Mouse (Mus musculus): ENCODE measurements at regions not wholly inside any gene's neighbourhood (a gene's known extent, or its start where the extent isn't known, plus 50 kb on each side); places are given as distances from the start of the nearest gene placed in this dataset.

DNA sequence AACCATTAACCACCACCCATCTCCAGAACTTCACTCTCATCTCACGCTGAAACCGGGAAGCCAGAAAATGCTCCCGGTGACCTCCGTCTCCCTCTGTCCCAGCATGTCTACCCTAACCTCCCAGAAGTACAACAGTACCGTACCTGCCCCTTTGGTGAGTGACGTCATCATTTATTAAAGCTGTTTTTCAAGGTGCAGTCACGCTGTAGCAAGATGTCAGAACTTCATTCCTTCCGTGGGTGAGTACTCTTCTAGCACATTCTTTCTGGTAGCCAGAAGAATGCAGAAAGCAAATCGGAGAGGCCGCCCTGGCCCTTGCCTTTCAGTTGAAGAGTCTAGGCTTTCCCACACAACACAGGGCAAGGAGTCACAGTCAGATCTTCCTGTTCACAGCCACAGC is 215.1 kb upstream of the Arid1b start:
- Histone ChIP-seq H3K27ac (ENCODE audit: low read depth, low read length) (no peak overlapping the region), H3K27me3 (replicated peaks; ENCODE audit: control insufficient read depth, insufficient read depth, low read length) (no peaks in the 10 kb centered on the region), H3K4me3 (ENCODE audit: low read depth, low read length) (no peak overlapping the region), H3K4me2 (replicated peaks; ENCODE audit: low read depth) (no peak overlapping the region), H3K4me1 (replicated peaks; ENCODE audit: control insufficient read depth, insufficient read depth, low read length) (no peaks in the 10 kb centered on the region), H3K36me3 (ENCODE audit: control insufficient read depth, insufficient read depth) (no peaks in the 10 kb centered on the region), H3K9ac (ENCODE audit: low read depth, low read length) (no peak overlapping the region), H3K9me3 (ENCODE audit: control insufficient read depth) (no peaks in the 10 kb centered on the region)
- 90% methylated on average over 10 of the region's 10 CpGs for WGBS
- no peak for ATAC-seq
- TF ChIP-seq CTCF (IDR thresholded peaks at IDR 0.05; ENCODE audit: low read depth): no peak

DNA sequence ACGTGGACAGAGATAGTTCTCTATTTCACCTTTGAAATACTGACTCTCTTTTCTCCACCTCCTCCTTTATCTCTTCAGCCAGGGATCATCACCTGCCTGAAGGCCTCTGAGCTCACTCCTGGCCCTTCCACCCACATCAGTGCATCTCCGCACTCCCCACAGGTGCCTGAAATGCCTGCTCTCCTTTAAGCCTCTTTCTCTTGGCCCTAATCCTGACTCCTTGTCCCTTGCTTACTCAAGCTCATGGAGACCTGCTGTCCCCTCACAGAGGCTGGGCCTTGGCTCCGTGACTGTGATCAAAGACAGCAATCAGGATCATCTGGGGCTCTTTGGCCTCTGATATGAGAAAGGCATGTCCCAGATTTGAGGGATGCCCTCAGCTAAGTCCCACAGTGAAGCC is 212.5 kb upstream of the Arid1b start:
- no peak for TF ChIP-seq CTCF (IDR thresholded peaks at IDR 0.05; ENCODE audit: low read depth)
- H3K36me3 ChIP-seq (ENCODE audit: control insufficient read depth, insufficient read depth): no peaks in the 10 kb centered on the region
- H3K4me2 ChIP-seq (replicated peaks; ENCODE audit: low read depth): no peak overlapping the region
- H3K27ac ChIP-seq (ENCODE audit: low read depth, low read length): no peak overlapping the region
- no peaks in the 10 kb centered on the region for H3K9me3 ChIP-seq (ENCODE audit: control insufficient read depth)
- no peak overlapping the region for H3K9ac ChIP-seq (ENCODE audit: low read depth, low read length)
- WGBS: 74% methylated on average over 3 of the region's 3 CpGs
- H3K27me3 ChIP-seq (replicated peaks; ENCODE audit: control insufficient read depth, insufficient read depth, low read length): no peaks in the 10 kb centered on the region
- no peak overlapping the region for H3K4me3 ChIP-seq (ENCODE audit: low read depth, low read length)
- H3K4me1 ChIP-seq (replicated peaks; ENCODE audit: control insufficient read depth, insufficient read depth, low read length): no peaks in the 10 kb centered on the region
- no peak for ATAC-seq

DNA sequence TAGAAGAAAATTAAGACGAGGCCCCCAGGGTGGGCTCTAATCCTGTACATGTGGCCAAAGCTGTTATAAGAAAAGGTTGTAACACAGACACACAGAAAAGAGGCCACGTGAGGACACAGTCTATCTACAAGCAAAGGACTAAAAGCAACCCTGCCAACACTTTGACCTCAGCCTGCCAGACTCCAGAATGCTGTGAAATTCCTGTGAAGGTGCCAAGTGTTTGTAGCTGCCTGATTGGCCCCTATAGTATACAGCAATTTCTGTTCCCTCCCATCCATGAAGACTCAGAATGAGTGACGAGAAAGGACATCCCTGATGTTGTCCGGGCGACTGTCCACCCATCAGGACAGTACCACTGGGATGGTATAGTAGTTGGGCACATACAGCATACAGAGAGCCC is 209.8 kb upstream of the Arid1b start:
- H3K9me3 ChIP-seq (ENCODE audit: control insufficient read depth): no peaks in the 10 kb centered on the region
- no peak for ATAC-seq

DNA sequence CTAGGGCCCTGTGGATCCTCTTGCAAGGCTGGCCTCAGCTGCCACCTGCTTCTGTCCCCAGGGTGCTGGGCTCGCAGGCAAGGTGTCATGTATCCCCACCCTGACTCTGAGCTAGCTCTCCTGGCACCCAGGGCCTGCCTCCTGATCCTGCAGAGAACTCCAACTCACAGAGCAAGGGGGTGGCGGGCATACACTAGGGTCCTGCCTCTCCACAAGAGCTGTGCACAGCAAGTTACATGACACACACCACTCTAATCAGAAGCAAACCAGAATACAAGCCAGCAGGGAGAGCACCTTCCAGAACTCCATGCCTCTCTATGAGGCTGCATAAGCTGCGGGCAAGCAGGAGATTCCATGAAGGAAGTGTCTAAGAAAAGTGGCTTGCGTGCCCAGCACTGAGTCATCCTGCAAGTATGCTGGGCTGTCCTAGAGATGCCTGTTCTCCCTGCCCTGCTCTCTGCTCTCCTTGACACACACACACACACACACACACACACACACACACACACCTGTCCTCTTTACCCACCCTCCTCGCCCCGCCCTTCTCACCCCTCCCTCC is 208.8 kb upstream of the Arid1b start:
- H3K4me3 ChIP-seq (ENCODE audit: low read depth, low read length): no peak overlapping the region
- H3K36me3 ChIP-seq (ENCODE audit: control insufficient read depth, insufficient read depth): no peaks in the 10 kb centered on the region
- no peaks in the 10 kb centered on the region for H3K27me3 ChIP-seq (replicated peaks; ENCODE audit: control insufficient read depth, insufficient read depth, low read length)
- H3K4me1 ChIP-seq (replicated peaks; ENCODE audit: control insufficient read depth, insufficient read depth, low read length): no peaks in the 10 kb centered on the region
- no peaks in the 10 kb centered on the region for H3K9me3 ChIP-seq (ENCODE audit: control insufficient read depth)
- 31% methylated on average over 6 of the region's 6 CpGs for WGBS
- no peak for TF ChIP-seq CTCF (IDR thresholded peaks at IDR 0.05; ENCODE audit: low read depth)
- H3K4me2 ChIP-seq (replicated peaks; ENCODE audit: low read depth): no peak overlapping the region
- no peak overlapping the region; the same call in 1 of the 2 replicates for H3K27ac ChIP-seq (ENCODE audit: low read depth, low read length)
- H3K9ac ChIP-seq (ENCODE audit: low read depth, low read length): no peak overlapping the region
- ATAC-seq: peak; percentile 80

More for the DNA sequence above, 209.8 kb upstream of the Arid1b start:
- no peak for TF ChIP-seq CTCF (IDR thresholded peaks at IDR 0.05; ENCODE audit: low read depth)
- Histone ChIP-seq H3K4me2 (replicated peaks; ENCODE audit: low read depth) (no peak overlapping the region), H3K27ac (ENCODE audit: low read depth, low read length) (no peak overlapping the region), H3K27me3 (replicated peaks; ENCODE audit: control insufficient read depth, insufficient read depth, low read length) (no peaks in the 10 kb centered on the region), H3K9ac (ENCODE audit: low read depth, low read length) (no peak overlapping the region), H3K4me1 (replicated peaks; ENCODE audit: control insufficient read depth, insufficient read depth, low read length) (no peaks in the 10 kb centered on the region), H3K4me3 (ENCODE audit: low read depth, low read length) (no peak overlapping the region), H3K36me3 (ENCODE audit: control insufficient read depth, insufficient read depth) (no peaks in the 10 kb centered on the region)
- 92% methylated on average over 5 of the region's 5 CpGs for WGBS

DNA sequence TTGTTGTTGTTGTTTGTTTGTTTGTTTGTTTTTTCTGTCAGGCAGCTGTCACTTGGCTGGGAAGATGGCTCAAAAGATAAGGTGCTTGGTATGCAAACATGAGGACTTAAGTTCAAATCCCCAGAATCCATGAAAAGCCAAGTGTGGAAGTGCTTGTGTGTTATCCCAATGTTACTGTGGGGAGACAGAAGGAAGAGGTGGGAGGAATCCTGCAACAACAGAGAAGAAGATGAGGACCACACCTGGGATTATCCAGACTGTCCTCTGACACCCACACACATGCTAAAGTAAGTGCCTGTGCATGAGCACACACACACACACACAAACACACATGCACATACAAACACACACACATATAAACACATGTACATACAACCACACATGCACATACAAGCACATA is 207.6 kb upstream of the Arid1b start:
- H3K4me3 ChIP-seq (ENCODE audit: low read depth, low read length): no peak overlapping the region
- H3K9me3 ChIP-seq (ENCODE audit: control insufficient read depth): no peaks in the 10 kb centered on the region
- no peak overlapping the region for H3K27ac ChIP-seq (ENCODE audit: low read depth, low read length)
- no peaks in the 10 kb centered on the region for H3K4me1 ChIP-seq (replicated peaks; ENCODE audit: control insufficient read depth, insufficient read depth, low read length)
- no peak overlapping the region for H3K9ac ChIP-seq (ENCODE audit: low read depth, low read length)
- H3K27me3 ChIP-seq (replicated peaks; ENCODE audit: control insufficient read depth, insufficient read depth, low read length): no peaks in the 10 kb centered on the region
- H3K4me2 ChIP-seq (replicated peaks; ENCODE audit: low read depth): no peak overlapping the region
- TF ChIP-seq CTCF (IDR thresholded peaks at IDR 0.05; ENCODE audit: low read depth): no peak
- no peaks in the 10 kb centered on the region for H3K36me3 ChIP-seq (ENCODE audit: control insufficient read depth, insufficient read depth)
- ATAC-seq: no peak

DNA sequence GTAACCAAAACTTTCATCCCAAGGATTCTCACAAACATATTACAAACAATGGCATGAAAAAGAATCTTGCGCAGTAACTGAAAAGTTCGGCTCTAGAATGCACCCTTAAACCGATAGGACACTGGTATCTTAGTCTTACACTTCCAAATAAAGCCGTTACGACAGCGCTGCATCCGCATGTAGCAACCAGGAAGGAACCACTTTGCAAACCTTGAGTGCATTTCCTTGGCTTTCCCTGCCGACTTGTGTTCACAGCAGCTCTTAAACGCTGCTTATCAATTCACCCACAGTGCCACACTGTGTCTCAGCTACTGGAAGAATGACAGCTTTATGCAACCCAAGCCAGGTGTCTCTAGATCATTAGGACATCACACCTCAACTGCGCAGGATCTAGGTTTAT is 202.3 kb upstream of the Arid1b start:
- no peak overlapping the region for H3K4me2 ChIP-seq (replicated peaks; ENCODE audit: low read depth)
- no peaks in the 10 kb centered on the region for H3K27me3 ChIP-seq (replicated peaks; ENCODE audit: control insufficient read depth, insufficient read depth, low read length)
- WGBS: 59% methylated on average over 10 of the region's 10 CpGs
- no peak overlapping the region for H3K4me3 ChIP-seq (ENCODE audit: low read depth, low read length)
- TF ChIP-seq CTCF (IDR thresholded peaks at IDR 0.05; ENCODE audit: low read depth): no peak
- ATAC-seq: no peak
- H3K9ac ChIP-seq (ENCODE audit: low read depth, low read length): no peak overlapping the region
- no peak overlapping the region for H3K27ac ChIP-seq (ENCODE audit: low read depth, low read length)
- H3K4me1 ChIP-seq (replicated peaks; ENCODE audit: control insufficient read depth, insufficient read depth, low read length): no peaks in the 10 kb centered on the region
- H3K9me3 ChIP-seq (ENCODE audit: control insufficient read depth): no peaks in the 10 kb centered on the region
- H3K36me3 ChIP-seq (ENCODE audit: control insufficient read depth, insufficient read depth): no peaks in the 10 kb centered on the region

DNA sequence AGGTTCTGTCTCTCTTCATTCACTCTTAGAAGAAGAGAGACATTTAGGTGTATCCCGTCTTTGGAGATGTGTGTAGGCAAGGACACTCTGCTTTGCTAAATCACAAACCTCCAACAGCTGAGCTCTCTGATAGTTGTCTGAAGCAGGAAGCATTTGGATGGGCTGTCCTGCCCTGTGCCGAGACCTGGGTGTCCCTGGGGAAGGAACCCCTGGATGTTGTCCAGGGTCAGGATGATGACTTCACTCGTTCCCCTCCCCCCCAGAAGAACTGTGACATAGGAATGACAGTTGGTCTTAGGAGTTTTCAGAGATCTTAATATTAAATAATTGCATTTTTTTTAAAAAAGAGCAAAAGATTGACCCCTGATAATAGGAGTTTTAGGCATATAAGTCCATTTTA is 197.9 kb upstream of the Arid1b start:
- Histone ChIP-seq H3K4me3 (ENCODE audit: low read depth, low read length) (no peak overlapping the region), H3K27ac (ENCODE audit: low read depth, low read length) (no peak overlapping the region), H3K27me3 (replicated peaks; ENCODE audit: control insufficient read depth, insufficient read depth, low read length) (no peaks in the 10 kb centered on the region), H3K9me3 (ENCODE audit: control insufficient read depth) (no peaks in the 10 kb centered on the region), H3K4me1 (replicated peaks; ENCODE audit: control insufficient read depth, insufficient read depth, low read length) (no peaks in the 10 kb centered on the region), H3K36me3 (ENCODE audit: control insufficient read depth, insufficient read depth) (no peaks in the 10 kb centered on the region), H3K4me2 (replicated peaks; ENCODE audit: low read depth) (no peak overlapping the region), H3K9ac (ENCODE audit: low read depth, low read length) (no peak overlapping the region)
- WGBS: 66% methylated on average over 3 of the region's 3 CpGs
- TF ChIP-seq CTCF (IDR thresholded peaks at IDR 0.05; ENCODE audit: low read depth): no peak
- no peak for ATAC-seq
